Mouse (Mus musculus) macrophage (primary cell): Measurements from ENCODE around the gene Olfr805. TPM values are rescaled to one million over a fixed set of nuclear protein-coding genes. Genes with fewer than 3 reads are reported as not detected.

Source experiments
- H3K27ac ChIP-seq: fragments of 350-480 bp; formaldehyde crosslinking; 2 replicates; pipeline ENCODE4 v1.9.0; 2021
- H3K36me3 ChIP-seq: fragments of 350-480 bp; formaldehyde crosslinking; 2 replicates; pipeline ENCODE4 v1.9.0; 2021; ENCODE audit errors: inconsistent target
- H3K4me3 ChIP-seq: fragments of 350-480 bp; formaldehyde crosslinking; 2 replicates; pipeline ENCODE4 v1.9.0; 2021; ENCODE audit errors: inconsistent target
- H3K79me2 ChIP-seq: fragments of 350-480 bp; formaldehyde crosslinking; 2 replicates; pipeline ENCODE4 v1.9.0; 2021; ENCODE audit errors: inconsistent target
- WGBS: methylation state at CpG from one replicate; pipeline ENCODE4 v1.1.7; 2026; ENCODE audit warnings: inconsistent platforms; ENCODE audit not compliant: missing documents; 5-methylcytosine and 5-hydroxymethylcytosine counted together
- polyA plus RNA-seq: library from polyadenylated mRNA; stranded (reverse); fragments of 250-400 nt; gene quantifications from 3 replicates; pipeline ENCODE4 v1.2.4, GENCODE M21; 2018; ENCODE audit warnings: inconsistent platforms
- total RNA-seq, 78 experiments: library from RNA; depleted of rRNA; stranded (reverse); fragments of 250-400 nt; gene quantifications; 1 replicate in 9 of 78; 2 replicates in 24 of 78; 3 replicates in 43 of 78; 4 replicates in 2 of 78; pipeline ENCODE4 v1.2.4; 2018; ENCODE audit warnings: inconsistent platforms in 56 of 78

The Olfr805 gene
- total RNA-seq (2018; cell fraction: chromatin; rRNA removed), result not detected
- not detected for total RNA-seq (2018; cell fraction: cytosol; rRNA removed)
- not detected for total RNA-seq (2018; cell fraction: nucleus; rRNA removed)
- polyA plus RNA-seq, result not detected in 3 replicates

GRCm38 (mm10) chr10:129729275-129729674 is at the start of gene Olfr805:
Olfr805 (minus strand) TSS chr10:129729375.
- no peak within 1 kb of the TSS for H3K4me3 ChIP-seq
- no peaks in the 10 kb centered on the region for H3K79me2 ChIP-seq
- no peaks in the 10 kb centered on the region for H3K36me3 ChIP-seq
- 100% methylated on average over 2 of the region's 2 CpGs for WGBS
- no peak within 1 kb of the TSS for H3K27ac ChIP-seq

DNA sequence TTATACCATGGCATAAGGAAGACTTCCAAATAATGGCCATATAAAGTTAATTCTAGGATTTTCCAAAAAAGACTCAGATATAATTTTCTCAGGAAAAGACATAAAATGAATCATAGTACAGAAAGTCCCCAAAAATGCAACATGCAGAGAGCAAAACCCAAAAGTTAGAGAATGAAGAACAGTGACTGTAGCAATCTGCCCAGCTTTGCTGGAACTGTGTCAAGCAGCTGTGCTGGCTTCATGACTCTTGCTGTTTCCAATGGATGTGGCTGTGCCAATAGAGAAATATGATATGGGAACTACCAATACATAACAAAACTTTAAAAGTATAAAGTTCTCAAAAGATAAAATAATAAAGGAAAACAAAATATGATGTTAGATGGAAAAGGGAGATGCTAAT is 48.9 kb upstream of the Olfr805 start:
- Histone ChIP-seq H3K27ac (no peak overlapping the region), H3K4me3 (no peak overlapping the region), H3K36me3 (no peaks in the 10 kb centered on the region), H3K79me2 (no peaks in the 10 kb centered on the region)

DNA sequence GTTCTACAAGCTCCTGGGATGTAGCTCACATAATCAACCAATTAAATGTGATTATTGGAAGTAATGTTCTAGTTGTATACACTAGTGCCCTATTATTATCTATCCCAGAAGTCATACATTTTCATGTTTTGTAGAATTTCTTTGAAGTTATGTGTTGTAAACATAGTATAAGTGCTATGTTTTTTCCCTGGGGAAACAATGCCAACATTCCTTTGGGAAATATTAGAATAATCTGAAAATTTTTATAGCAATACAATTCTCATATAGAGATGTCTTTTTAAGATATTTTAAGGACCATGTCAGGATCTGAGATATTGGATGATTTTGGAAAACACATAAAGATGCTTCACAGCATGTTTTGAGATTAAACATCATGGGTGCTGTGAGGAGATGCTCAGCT is 45.2 kb upstream of the Olfr805 start, which contains the start of gene Olfr809:
TSS of gene Olfr809 (plus strand) at position 301 of the 400 bp plus-strand sequence.
- no peak within 1 kb of the TSS for H3K27ac ChIP-seq
- H3K4me3 ChIP-seq, result no peak within 1 kb of the TSS
- H3K36me3 ChIP-seq, result no peaks in the 10 kb centered on the region
- no peaks in the 10 kb centered on the region for H3K79me2 ChIP-seq

DNA sequence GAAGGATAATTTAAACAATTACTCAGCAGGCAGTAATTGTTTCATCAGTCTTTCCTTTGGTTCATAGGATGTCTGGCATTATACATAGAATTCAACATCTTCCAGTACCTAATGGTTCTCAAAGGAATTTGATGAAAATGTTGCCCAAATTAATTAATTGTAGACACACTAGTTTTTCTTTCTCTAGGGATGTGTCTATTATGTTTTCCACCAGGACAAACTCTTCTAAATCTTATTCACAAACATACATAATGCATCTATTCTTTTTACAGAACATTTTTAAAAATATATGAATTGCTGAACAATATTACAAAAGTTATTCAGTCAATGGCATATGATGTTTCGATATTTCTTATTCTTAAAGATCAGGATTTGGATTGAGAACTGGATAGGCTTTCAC is 36.0 kb upstream of the Olfr805 start, which contains the start of gene Olfr808:
TSS of gene Olfr808 (plus strand) at position 301 of the 400 bp plus-strand sequence.
- H3K27ac ChIP-seq, result no peak within 1 kb of the TSS
- 100% methylated on average over 1 of the region's 1 CpGs for WGBS
- H3K4me3 ChIP-seq, result no peak within 1 kb of the TSS
- H3K79me2 ChIP-seq, result no peaks in the 10 kb centered on the region
- H3K36me3 ChIP-seq, result no peaks in the 10 kb centered on the region

GRCm38 (mm10) chr10:129757693-129758092 is 28.5 kb upstream of the Olfr805 start, which contains the start of gene Olfr807:
Olfr807 (minus strand) TSS chr10:129757793.
- H3K27ac ChIP-seq, result no peak within 1 kb of the TSS

DNA sequence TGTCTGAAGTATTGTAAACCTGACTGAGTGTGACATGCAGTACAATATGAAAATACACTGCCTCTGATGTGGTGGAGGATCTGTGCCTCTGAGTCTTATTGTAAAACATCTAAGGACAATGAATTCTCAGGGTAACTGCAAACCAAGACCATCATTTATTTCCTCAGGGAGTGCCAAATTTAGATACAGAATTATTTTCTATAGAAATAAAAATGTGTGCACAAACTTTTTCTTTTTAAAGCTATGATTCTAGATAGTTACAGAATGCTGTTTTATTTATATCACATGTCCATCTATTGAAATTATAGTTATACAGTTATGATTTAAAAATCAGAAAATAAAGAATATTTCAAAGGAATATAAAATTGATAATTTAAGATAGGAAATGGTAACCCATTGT is 12.6 kb upstream of the Olfr805 start, which contains the start of gene Olfr806:
TSS of gene Olfr806 (minus strand) at position 101 of the 400 bp plus-strand sequence.
- no peaks in the 10 kb centered on the region for H3K79me2 ChIP-seq
- no peaks in the 10 kb centered on the region for H3K36me3 ChIP-seq
- H3K27ac ChIP-seq, result no peak within 1 kb of the TSS
- no peak within 1 kb of the TSS for H3K4me3 ChIP-seq

More at GRCm38 (mm10) chr10:129757693-129758092, 28.5 kb upstream of the Olfr805 start, which contains the start of gene Olfr807:
- WGBS, result 57% methylated on average over 1 of the region's 1 CpGs
- Histone ChIP-seq H3K4me3 (no peak within 1 kb of the TSS), H3K79me2 (no peaks in the 10 kb centered on the region), H3K36me3 (no peaks in the 10 kb centered on the region)

DNA sequence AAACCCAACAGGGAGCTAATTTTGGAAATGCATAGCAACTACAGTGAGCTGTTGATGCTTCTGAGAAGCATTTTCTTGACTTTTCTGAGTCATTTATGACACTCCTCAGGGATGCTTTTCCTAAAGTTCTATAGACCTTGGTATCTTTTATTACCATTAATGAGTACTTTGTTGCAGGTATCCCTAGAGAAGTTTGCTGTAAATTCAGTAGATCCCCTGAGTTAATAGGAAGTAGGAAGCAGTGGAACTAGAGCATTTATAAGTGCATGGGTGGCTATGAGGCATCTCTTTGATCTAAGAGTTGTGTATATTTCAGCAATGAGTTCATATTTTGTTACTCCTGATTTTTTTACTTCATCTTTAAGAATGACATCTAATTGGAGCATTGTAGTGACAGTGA is 26.3 kb downstream of the Olfr805 start, which contains the start of gene Olfr804:
TSS of gene Olfr804 (plus strand) at position 301 of the 400 bp plus-strand sequence.
- Histone ChIP-seq H3K27ac (no peak within 1 kb of the TSS), H3K79me2 (no peaks in the 10 kb centered on the region), H3K36me3 (no peaks in the 10 kb centered on the region), H3K4me3 (peak within 1 kb of the TSS; percentile 1; the same call in 1 of the 2 replicates)

DNA sequence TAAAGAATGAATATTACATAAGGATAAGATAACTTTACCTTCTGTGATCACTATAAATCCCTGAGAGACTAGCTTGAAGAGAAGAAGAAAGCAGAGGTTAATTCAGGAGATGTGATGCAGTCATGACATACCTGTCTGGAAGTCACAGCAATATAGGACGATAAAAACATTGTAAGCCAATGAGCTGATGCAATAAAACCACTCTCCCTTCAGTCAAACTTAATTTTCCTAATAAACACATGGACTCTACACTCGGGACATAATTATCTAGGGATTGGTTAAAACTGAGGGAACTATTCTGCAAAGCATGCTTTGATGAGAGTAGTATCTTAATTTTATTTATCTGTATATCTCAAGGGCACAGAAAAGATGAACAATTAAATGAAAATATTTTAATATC is 35.0 kb downstream of the Olfr805 start, which contains the start of gene Olfr803:
TSS of gene Olfr803 (minus strand) at position 101 of the 400 bp plus-strand sequence.
- no peak within 1 kb of the TSS for H3K4me3 ChIP-seq
- H3K36me3 ChIP-seq, result no peaks in the 10 kb centered on the region
- no peaks in the 10 kb centered on the region for H3K79me2 ChIP-seq
- 81% methylated on average over 2 of the region's 2 CpGs for WGBS
- no peak within 1 kb of the TSS for H3K27ac ChIP-seq

DNA sequence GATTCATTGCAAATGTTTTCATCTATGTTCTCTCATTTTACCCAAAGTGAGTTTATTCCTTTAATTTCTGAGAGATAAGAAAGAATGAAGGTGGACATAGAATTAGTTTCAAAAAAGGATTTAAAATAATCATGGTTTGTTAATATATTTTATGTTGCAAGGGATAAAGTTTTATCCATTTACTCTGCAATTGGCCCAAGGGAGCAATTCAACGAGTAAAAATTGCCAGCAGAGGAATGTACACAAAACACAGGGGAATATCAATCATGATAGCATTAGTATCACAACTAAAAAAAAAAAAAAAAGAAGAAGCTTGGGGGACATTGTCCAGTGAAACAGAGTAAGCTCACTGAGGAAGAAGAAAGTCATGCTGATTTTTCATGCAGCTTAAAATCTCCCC is 41.1 kb downstream of the Olfr805 start, which contains the start of gene Olfr802:
TSS of gene Olfr802 (minus strand) at position 101 of the 400 bp plus-strand sequence.
- WGBS, result 90% methylated on average over 1 of the region's 1 CpGs
- H3K79me2 ChIP-seq, result no peaks in the 10 kb centered on the region
- H3K27ac ChIP-seq, result no peak within 1 kb of the TSS

DNA sequence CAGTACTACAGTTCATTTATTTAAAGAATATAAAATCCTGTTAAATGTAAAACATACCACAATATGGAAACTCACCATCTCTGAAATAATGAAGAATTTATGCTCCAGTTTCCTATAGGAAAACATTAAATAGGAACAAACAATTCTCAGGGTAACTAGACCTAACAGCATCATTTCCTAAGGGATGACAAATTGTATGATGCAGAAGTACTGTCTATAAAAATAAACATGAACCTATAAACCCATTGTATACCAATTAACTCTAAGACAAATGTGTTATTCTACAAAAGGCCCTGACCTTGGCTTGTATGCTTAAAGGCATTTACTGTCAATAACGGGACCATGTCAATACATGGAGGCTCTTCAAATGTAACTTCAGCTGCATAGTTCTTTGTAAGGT is 55.4 kb downstream of the Olfr805 start, which contains the start of gene Olfr801:
TSS of gene Olfr801 (minus strand) at position 101 of the 400 bp plus-strand sequence.
- no peak within 1 kb of the TSS for H3K4me3 ChIP-seq
- no peaks in the 10 kb centered on the region for H3K36me3 ChIP-seq
- H3K27ac ChIP-seq, result no peak within 1 kb of the TSS
- 69% methylated on average over 1 of the region's 1 CpGs for WGBS
- no peaks in the 10 kb centered on the region for H3K79me2 ChIP-seq

More for the DNA sequence above, 41.1 kb downstream of the Olfr805 start, which contains the start of gene Olfr802:
- Histone ChIP-seq H3K36me3 (no peaks in the 10 kb centered on the region), H3K4me3 (no peak within 1 kb of the TSS)

Other genes with a start within 250 kb of the Olfr805 start
- not detected in 3 replicates for gene Olfr789, start 244.6 kb downstream of the Olfr805 start, polyA plus RNA-seq
- gene Olfr790, start 230.9 kb downstream of the Olfr805 start, polyA plus RNA-seq, result not detected in 3 replicates
- gene Olfr791, start 207.6 kb downstream of the Olfr805 start, polyA plus RNA-seq, result not detected in 3 replicates
- gene Olfr792, start 190.2 kb downstream of the Olfr805 start, polyA plus RNA-seq, result not detected in 3 replicates
- not detected in 3 replicates for gene Olfr794, start 161.7 kb downstream of the Olfr805 start, polyA plus RNA-seq
- not detected in 3 replicates for gene Olfr796, start 116.8 kb downstream of the Olfr805 start, polyA plus RNA-seq
- not detected in 3 replicates for gene Olfr798, start 101.4 kb downstream of the Olfr805 start, polyA plus RNA-seq
- not detected in 3 replicates for gene Olfr799, start 91.9 kb downstream of the Olfr805 start, polyA plus RNA-seq
- gene Olfr800, start 71.7 kb downstream of the Olfr805 start, polyA plus RNA-seq, result not detected in 3 replicates
- gene Olfr801, start 55.5 kb downstream of the Olfr805 start, polyA plus RNA-seq, result not detected in 3 replicates
- not detected in 3 replicates for gene Olfr802, start 41.2 kb downstream of the Olfr805 start, polyA plus RNA-seq
- gene Olfr803, start 35.1 kb downstream of the Olfr805 start, polyA plus RNA-seq, result not detected in 3 replicates
- gene Olfr804, start 26.2 kb downstream of the Olfr805 start, polyA plus RNA-seq, result not detected in 3 replicates
- gene Olfr806, start 12.5 kb upstream of the Olfr805 start, polyA plus RNA-seq, result not detected in 3 replicates
- not detected in 3 replicates for gene Olfr807, start 28.4 kb upstream of the Olfr805 start, polyA plus RNA-seq
- gene Olfr808, start 36.1 kb upstream of the Olfr805 start, polyA plus RNA-seq, result not detected in 3 replicates
- gene Olfr809, start 45.3 kb upstream of the Olfr805 start, polyA plus RNA-seq, result not detected in 3 replicates
- not detected in 3 replicates for gene Olfr810, start 65.5 kb upstream of the Olfr805 start, polyA plus RNA-seq
- not detected in 3 replicates for gene Olfr811, start 75.0 kb upstream of the Olfr805 start, polyA plus RNA-seq
- gene Olfr812, start 116.7 kb upstream of the Olfr805 start, polyA plus RNA-seq, result not detected in 3 replicates
- not detected in 3 replicates for gene Olfr813, start 126.0 kb upstream of the Olfr805 start, polyA plus RNA-seq
- gene Olfr814, start 150.5 kb upstream of the Olfr805 start, polyA plus RNA-seq, result not detected in 3 replicates
- gene Olfr815, start 176.5 kb upstream of the Olfr805 start, polyA plus RNA-seq, result not detected in 3 replicates
- gene Olfr816, start 186.2 kb upstream of the Olfr805 start, polyA plus RNA-seq, result not detected in 3 replicates
- not detected in 3 replicates for gene Olfr818, start 219.7 kb upstream of the Olfr805 start, polyA plus RNA-seq
- not detected in 3 replicates for gene Olfr819, start 237.9 kb upstream of the Olfr805 start, polyA plus RNA-seq
- gene Olfr247, start 246.8 kb upstream of the Olfr805 start, polyA plus RNA-seq, result not detected in 3 replicates